Mouse (Mus musculus) ovary, postnatal 10 days (tissue): ENCODE results near the gene Ankrd13b.

Experiments
- DNase-seq: peaks from one replicate; pipeline ENCODE4 v3.0.0; 2022; ENCODE audit warnings: low spot score

Gene Ankrd13b

GRCm38 (mm10) chr11:77508068-77509021 lies 18.9 kb upstream of the Ankrd13b start:
- DNase-seq: no peak

- no peak for DNase-seq
These were observed 17.9 kb upstream of the Ankrd13b start for GRCm38 (mm10) chr11:77507426-77507825.

- DNase-seq: no peak
These were observed 17.5 kb upstream of the Ankrd13b start for GRCm38 (mm10) chr11:77506941-77507340.

GRCm38 (mm10) chr11:77506273-77506672 lies 16.8 kb upstream of the Ankrd13b start:
- no peak for DNase-seq

GRCm38 (mm10) chr11:77505291-77505980 lies 16.0 kb upstream of the Ankrd13b start:
- DNase-seq: no peak

- no peak for DNase-seq
These were observed 14.9 kb upstream of the Ankrd13b start for GRCm38 (mm10) chr11:77504377-77504776.

- no peak for DNase-seq
These were observed 14.0 kb upstream of the Ankrd13b start for GRCm38 (mm10) chr11:77503511-77503910.

- DNase-seq: no peak
These were observed 13.0 kb upstream of the Ankrd13b start for GRCm38 (mm10) chr11:77502481-77502880.

- no peak for DNase-seq
These were observed 12.5 kb upstream of the Ankrd13b start for GRCm38 (mm10) chr11:77501971-77502370.

GRCm38 (mm10) chr11:77501392-77501791 lies 11.9 kb upstream of the Ankrd13b start:
- DNase-seq: no peak

- DNase-seq: no peak
These were observed 11.2 kb upstream of the Ankrd13b start for GRCm38 (mm10) chr11:77500361-77501325.

GRCm38 (mm10) chr11:77499354-77499753 lies 9.9 kb upstream of the Ankrd13b start:
- DNase-seq: no peak

GRCm38 (mm10) chr11:77498261-77499139 lies 9.0 kb upstream of the Ankrd13b start:
- no peak for DNase-seq

- DNase-seq: no peak
These were observed 8.4 kb upstream of the Ankrd13b start for GRCm38 (mm10) chr11:77497851-77498250.

- no peak for DNase-seq
These were observed 7.9 kb upstream of the Ankrd13b start for GRCm38 (mm10) chr11:77497341-77497756.

- DNase-seq: no peak
These were observed 6.0 kb upstream of the Ankrd13b start for GRCm38 (mm10) chr11:77495507-77495906.

- no peak for DNase-seq
These were observed 5.3 kb upstream of the Ankrd13b start for GRCm38 (mm10) chr11:77494782-77495181.

- no peak for DNase-seq
These were observed 4.8 kb upstream of the Ankrd13b start for GRCm38 (mm10) chr11:77494344-77494676.

GRCm38 (mm10) chr11:77493512-77494343 lies 4.2 kb upstream of the Ankrd13b start, which contains the start of gene Git1:
Gene Git1 (plus strand): TSS chr11:77493562.
- no peak for DNase-seq

GRCm38 (mm10) chr11:77492911-77493332 lies 3.4 kb upstream of the Ankrd13b start:
- no peak for DNase-seq
